Mouse (Mus musculus): ENCODE measurements around the gene Rpl9-ps6. TPM values are rescaled to one million over a fixed set of nuclear protein-coding genes. Genes with fewer than 3 reads are reported as not detected.

The Rpl9-ps6 gene
- polyA plus RNA-seq (2015; fragmentation: Nextera tagmentation; extraction: Ambion mirVana) = 51.3 and 60.0 TPM in 2 replicates

- WGBS = 78% methylated on average over 6 of the region's 6 CpGs
- H3K9me3 ChIP-seq = no peaks in the 10 kb centered on the region
- H3K36me3 ChIP-seq = no peaks in the 10 kb centered on the region
- ATAC-seq (ENCODE audit: low FRiP score, low read depth) = no peak
- no peak within 1 kb of the TSS for H3K27ac ChIP-seq (replicated peaks)
- H3K4me1 ChIP-seq (replicated peaks) = no peaks in the 10 kb centered on the region
- H3K9ac ChIP-seq = no peak within 1 kb of the TSS
- no peaks in the 10 kb centered on the region for H3K27me3 ChIP-seq
- H3K4me3 ChIP-seq = no peak within 1 kb of the TSS
- no peak within 1 kb of the TSS for H3K4me2 ChIP-seq
Observed at GRCm38 (mm10) chr19:32466478-32466877, at the start of gene Rpl9-ps6. TSS of gene Rpl9-ps6 (minus strand) at chr19:32466578.

- no peak overlapping the region for H3K9ac ChIP-seq
- WGBS = 29% methylated on average over 1 of the region's 1 CpGs
- no peak overlapping the region for H3K27ac ChIP-seq (replicated peaks)
- no peaks in the 10 kb centered on the region for H3K27me3 ChIP-seq
- no peak for ATAC-seq (ENCODE audit: low FRiP score, low read depth)
- no peak overlapping the region for H3K4me2 ChIP-seq
- H3K4me3 ChIP-seq = no peak overlapping the region
- no peaks in the 10 kb centered on the region for H3K9me3 ChIP-seq
- H3K36me3 ChIP-seq = peaks cover 51% of the 10 kb centered on the region
- no peaks in the 10 kb centered on the region for H3K4me1 ChIP-seq (replicated peaks)
Observed at GRCm38 (mm10) chr19:32512518-32512917, 46.1 kb upstream of the Rpl9-ps6 start.

- Histone ChIP-seq H3K36me3 (peaks cover 40% of the 10 kb centered on the region), H3K9me3 (no peaks in the 10 kb centered on the region), H3K9ac (no peak overlapping the region), H3K4me1 (replicated peaks) (no peaks in the 10 kb centered on the region), H3K4me3 (no peak overlapping the region), H3K4me2 (no peak overlapping the region), H3K27me3 (no peaks in the 10 kb centered on the region), H3K27ac (replicated peaks) (no peak overlapping the region)
- WGBS = 96% methylated on average over 6 of the region's 6 CpGs
- no peak for ATAC-seq (ENCODE audit: low FRiP score, low read depth)
Observed at GRCm38 (mm10) chr19:32510962-32511361, 44.6 kb upstream of the Rpl9-ps6 start.

- 91% methylated on average over 3 of the region's 3 CpGs for WGBS
- Histone ChIP-seq H3K4me3 (no peak overlapping the region), H3K27me3 (no peaks in the 10 kb centered on the region), H3K9ac (no peak overlapping the region), H3K4me2 (no peak overlapping the region), H3K4me1 (replicated peaks) (no peaks in the 10 kb centered on the region), H3K36me3 (peaks cover 37% of the 10 kb centered on the region), H3K9me3 (no peaks in the 10 kb centered on the region), H3K27ac (replicated peaks) (no peak overlapping the region)
- ATAC-seq (ENCODE audit: low FRiP score, low read depth) = no peak
Observed at GRCm38 (mm10) chr19:32510267-32510666, 43.9 kb upstream of the Rpl9-ps6 start.

DNA sequence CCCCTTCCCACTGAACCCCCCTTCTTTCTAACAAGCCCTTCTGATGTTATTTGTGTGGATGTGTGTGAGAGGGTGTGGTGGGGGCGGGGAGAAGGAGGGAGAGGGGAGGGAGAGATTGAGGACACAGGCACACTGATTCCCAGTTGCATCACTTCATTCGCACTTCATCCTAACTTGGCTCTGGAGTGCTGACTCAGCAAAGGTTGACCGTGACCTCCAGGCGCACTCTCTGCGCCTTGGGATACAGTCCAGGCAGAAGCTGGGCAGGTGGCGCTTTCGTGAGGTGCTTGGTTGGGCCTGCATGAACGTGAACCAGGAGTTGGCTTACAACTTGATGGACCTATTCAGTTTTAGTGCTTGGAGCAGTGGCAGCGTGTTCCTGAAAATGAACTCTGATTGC, 41.1 kb upstream of the Rpl9-ps6 start:
- no peak overlapping the region for H3K4me2 ChIP-seq
- 93% methylated on average over 9 of the region's 9 CpGs for WGBS

GRCm38 (mm10) chr19:32507100-32507499, 40.7 kb upstream of the Rpl9-ps6 start:
- no peak for ATAC-seq (ENCODE audit: low FRiP score, low read depth)
- no peaks in the 10 kb centered on the region for H3K4me1 ChIP-seq (replicated peaks)
- WGBS = 88% methylated on average over 6 of the region's 6 CpGs
- no peak overlapping the region for H3K4me2 ChIP-seq
- H3K9ac ChIP-seq = no peak overlapping the region
- no peak overlapping the region for H3K27ac ChIP-seq (replicated peaks)
- H3K36me3 ChIP-seq = peaks cover 11% of the 10 kb centered on the region; the same call in 1 of the 2 replicates
- no peaks in the 10 kb centered on the region for H3K9me3 ChIP-seq
- H3K27me3 ChIP-seq = no peaks in the 10 kb centered on the region
- H3K4me3 ChIP-seq = no peak overlapping the region

More for the DNA sequence above, 41.1 kb upstream of the Rpl9-ps6 start:
- H3K4me1 ChIP-seq (replicated peaks) = no peaks in the 10 kb centered on the region
- ATAC-seq (ENCODE audit: low FRiP score, low read depth) = no peak
- peaks cover 12% of the 10 kb centered on the region for H3K36me3 ChIP-seq
- no peak overlapping the region for H3K27ac ChIP-seq (replicated peaks)
- H3K4me3 ChIP-seq = no peak overlapping the region
- H3K27me3 ChIP-seq = no peaks in the 10 kb centered on the region
- H3K9ac ChIP-seq = no peak overlapping the region
- no peaks in the 10 kb centered on the region for H3K9me3 ChIP-seq

DNA sequence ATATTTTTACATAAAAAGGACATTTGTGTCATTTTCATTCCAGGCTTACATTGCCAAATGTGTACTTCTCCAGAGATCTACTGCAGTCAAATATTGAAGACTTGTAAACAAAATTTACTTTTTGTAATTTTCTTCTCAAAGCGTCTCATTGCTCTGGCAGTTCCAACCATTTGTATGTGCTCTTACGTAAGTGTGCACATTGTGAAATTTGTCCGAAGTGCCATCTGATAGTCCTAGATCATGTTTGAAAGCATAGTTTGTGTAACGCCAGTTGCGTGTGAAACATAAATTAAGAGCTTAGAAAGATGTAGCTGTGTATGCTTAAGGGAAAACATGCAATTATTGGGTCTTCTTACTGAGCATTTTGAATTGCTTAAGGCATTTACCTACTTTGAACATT, 40.1 kb upstream of the Rpl9-ps6 start:
- no peaks in the 10 kb centered on the region for H3K9me3 ChIP-seq
- 93% methylated on average over 5 of the region's 5 CpGs for WGBS
- ATAC-seq (ENCODE audit: low FRiP score, low read depth) = no peak
- no peak overlapping the region for H3K4me3 ChIP-seq
- no peaks in the 10 kb centered on the region for H3K27me3 ChIP-seq
- no peak overlapping the region for H3K9ac ChIP-seq
- H3K27ac ChIP-seq (replicated peaks) = no peak overlapping the region
- no peaks in the 10 kb centered on the region for H3K4me1 ChIP-seq (replicated peaks)
- peaks cover 11% of the 10 kb centered on the region; the same call in 1 of the 2 replicates for H3K36me3 ChIP-seq
- H3K4me2 ChIP-seq = no peak overlapping the region

- ATAC-seq (ENCODE audit: low FRiP score, low read depth) = no peak
- WGBS = 88% methylated on average over 8 of the region's 8 CpGs
- Histone ChIP-seq H3K4me1 (replicated peaks) (no peaks in the 10 kb centered on the region), H3K27me3 (no peaks in the 10 kb centered on the region), H3K36me3 (peaks cover 7% of the 10 kb centered on the region; the same call in 1 of the 2 replicates), H3K9me3 (no peaks in the 10 kb centered on the region), H3K4me3 (no peak overlapping the region), H3K27ac (replicated peaks) (no peak overlapping the region), H3K9ac (no peak overlapping the region), H3K4me2 (no peak overlapping the region)
Observed at GRCm38 (mm10) chr19:32506081-32506480, 39.7 kb upstream of the Rpl9-ps6 start.

DNA sequence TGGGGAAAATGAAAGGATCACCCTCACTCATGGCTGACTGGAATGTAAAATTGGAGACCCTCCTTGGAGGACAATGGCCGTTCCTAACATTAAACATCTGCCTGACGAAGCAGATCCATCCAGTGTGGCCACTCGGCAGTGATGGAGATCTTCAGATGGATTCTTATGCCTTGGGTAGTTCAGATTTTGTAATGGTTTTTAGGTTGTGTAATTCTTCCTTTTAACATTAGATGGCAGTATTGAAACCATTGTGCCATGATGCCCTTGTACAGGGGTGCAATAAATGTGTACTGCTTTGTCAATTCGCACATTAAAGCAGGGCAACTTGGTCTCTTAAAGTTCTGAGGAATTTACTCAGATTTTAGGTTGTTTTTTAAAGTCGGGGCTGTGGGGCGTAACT, 35.0 kb upstream of the Rpl9-ps6 start:
- Histone ChIP-seq H3K9me3 (no peaks in the 10 kb centered on the region), H3K36me3 (peaks cover 17% of the 10 kb centered on the region), H3K4me3 (no peak overlapping the region), H3K4me2 (no peak overlapping the region), H3K27me3 (no peaks in the 10 kb centered on the region), H3K27ac (replicated peaks) (no peak overlapping the region), H3K4me1 (replicated peaks) (no peaks in the 10 kb centered on the region), H3K9ac (no peak overlapping the region)
- no peak for ATAC-seq (ENCODE audit: low FRiP score, low read depth)
- 89% methylated on average over 6 of the region's 6 CpGs for WGBS

GRCm38 (mm10) chr19:32498002-32498401, 31.6 kb upstream of the Rpl9-ps6 start:
- no peak overlapping the region for H3K27ac ChIP-seq (replicated peaks)
- no peaks in the 10 kb centered on the region for H3K9me3 ChIP-seq
- H3K27me3 ChIP-seq = no peaks in the 10 kb centered on the region
- ATAC-seq (ENCODE audit: low FRiP score, low read depth) = no peak
- H3K4me1 ChIP-seq (replicated peaks) = no peaks in the 10 kb centered on the region
- peaks cover 18% of the 10 kb centered on the region for H3K36me3 ChIP-seq
- WGBS = 98% methylated on average over 5 of the region's 5 CpGs
- H3K4me3 ChIP-seq = no peak overlapping the region
- H3K4me2 ChIP-seq = no peak overlapping the region
- no peak overlapping the region for H3K9ac ChIP-seq

DNA sequence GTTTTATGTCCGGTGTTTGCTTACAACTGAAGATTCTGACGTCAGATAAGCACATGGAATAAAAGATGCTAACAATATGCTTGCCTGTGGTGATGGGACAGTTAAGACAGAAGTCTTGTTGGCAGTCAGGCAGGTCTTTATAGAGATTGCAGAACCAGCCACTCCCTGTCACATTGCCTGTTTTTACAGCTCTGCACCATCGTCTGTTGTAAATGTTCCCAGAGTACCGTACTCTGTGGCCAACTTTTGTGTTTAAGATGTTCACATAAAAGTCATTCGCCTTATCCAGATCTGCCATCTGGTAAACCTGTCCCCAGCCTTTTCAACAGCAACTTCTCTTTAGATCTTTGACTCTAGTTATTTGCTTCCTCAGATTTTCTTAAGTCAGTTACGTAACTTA, 31.0 kb upstream of the Rpl9-ps6 start:
- Histone ChIP-seq H3K27me3 (no peaks in the 10 kb centered on the region), H3K4me1 (replicated peaks) (no peaks in the 10 kb centered on the region), H3K27ac (replicated peaks) (no peak overlapping the region), H3K4me2 (no peak overlapping the region), H3K9me3 (no peaks in the 10 kb centered on the region), H3K4me3 (no peak overlapping the region), H3K36me3 (peaks cover 18% of the 10 kb centered on the region), H3K9ac (no peak overlapping the region)
- WGBS = 92% methylated on average over 6 of the region's 6 CpGs
- no peak for ATAC-seq (ENCODE audit: low FRiP score, low read depth)

DNA sequence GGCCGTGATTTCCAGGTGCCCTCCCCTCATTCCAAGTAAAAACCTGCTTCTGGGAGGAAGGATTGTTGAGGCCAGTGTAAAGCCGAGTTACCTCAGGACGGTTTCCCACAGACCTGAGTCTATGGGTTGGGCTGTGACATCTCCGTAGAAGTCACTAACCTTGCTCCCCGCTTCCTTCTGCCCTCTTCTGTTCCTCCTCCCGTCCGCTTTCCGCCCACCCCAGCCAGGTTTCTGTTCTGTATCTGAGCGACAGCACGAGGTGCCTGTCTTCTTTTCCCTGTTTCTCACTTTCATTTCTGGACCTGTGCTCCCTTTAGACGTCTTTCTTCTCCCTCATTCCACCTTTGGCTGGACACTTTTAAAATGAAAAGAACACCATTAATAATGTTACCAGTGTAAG, 28.7 kb upstream of the Rpl9-ps6 start:
- WGBS = 89% methylated on average over 11 of the region's 11 CpGs
- H3K4me1 ChIP-seq (replicated peaks) = no peaks in the 10 kb centered on the region
- H3K9me3 ChIP-seq = no peaks in the 10 kb centered on the region
- H3K4me2 ChIP-seq = no peak overlapping the region
- no peak overlapping the region for H3K9ac ChIP-seq
- no peak overlapping the region for H3K27ac ChIP-seq (replicated peaks)
- no peaks in the 10 kb centered on the region for H3K27me3 ChIP-seq
- no peak for ATAC-seq (ENCODE audit: low FRiP score, low read depth)
- H3K36me3 ChIP-seq = peaks cover 13% of the 10 kb centered on the region
- no peak overlapping the region for H3K4me3 ChIP-seq

DNA sequence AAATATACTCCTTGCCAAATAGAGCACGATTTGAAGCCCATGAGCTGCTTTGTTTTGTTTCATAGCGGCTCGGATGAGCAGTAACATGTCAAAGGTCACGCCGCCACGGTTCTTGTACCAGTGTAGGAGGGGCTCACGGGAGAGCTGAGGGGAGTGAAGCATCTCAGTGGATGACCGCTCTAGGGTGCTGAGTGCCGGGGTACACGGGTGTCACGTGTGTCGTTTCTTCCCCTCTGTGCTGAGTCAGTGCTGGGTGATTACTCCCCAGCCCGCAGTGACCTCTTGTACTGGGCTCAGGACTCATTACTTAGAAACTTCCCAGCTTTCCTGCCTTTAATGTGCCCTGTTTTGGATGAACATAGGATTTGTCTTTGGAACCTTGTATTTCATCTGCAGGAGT, 28.2 kb upstream of the Rpl9-ps6 start:
- 90% methylated on average over 13 of the region's 13 CpGs for WGBS
- no peaks in the 10 kb centered on the region for H3K9me3 ChIP-seq
- H3K4me3 ChIP-seq = no peak overlapping the region
- peaks cover 13% of the 10 kb centered on the region for H3K36me3 ChIP-seq
- H3K4me1 ChIP-seq (replicated peaks) = 0 out of 2 replicates have a peak, but pooled peaks cover under 1% of the 10 kb centered on the region
- H3K27ac ChIP-seq (replicated peaks) = no peak overlapping the region
- H3K27me3 ChIP-seq = no peaks in the 10 kb centered on the region
- no peak overlapping the region for H3K4me2 ChIP-seq
- no peak overlapping the region for H3K9ac ChIP-seq
- no peak for ATAC-seq (ENCODE audit: low FRiP score, low read depth)

Data from hindbrain, embryonic 15.5 days (tissue).